Mouse (Mus musculus) cerebellum, adult (tissue): ENCODE measurements around the gene Rcbtb2.

ENCODE experiments used
- ATAC-seq: cut with Nextera tagmentation; 2 replicates; pipeline ENCODE4 v1.9.2; 2017; ENCODE audit warnings: mild to moderate bottlenecking, moderate library complexity, mixed read lengths; ENCODE audit not compliant: insufficient number of reproducible peaks, low FRiP score, low TSS enrichment

Gene Rcbtb2

DNA sequence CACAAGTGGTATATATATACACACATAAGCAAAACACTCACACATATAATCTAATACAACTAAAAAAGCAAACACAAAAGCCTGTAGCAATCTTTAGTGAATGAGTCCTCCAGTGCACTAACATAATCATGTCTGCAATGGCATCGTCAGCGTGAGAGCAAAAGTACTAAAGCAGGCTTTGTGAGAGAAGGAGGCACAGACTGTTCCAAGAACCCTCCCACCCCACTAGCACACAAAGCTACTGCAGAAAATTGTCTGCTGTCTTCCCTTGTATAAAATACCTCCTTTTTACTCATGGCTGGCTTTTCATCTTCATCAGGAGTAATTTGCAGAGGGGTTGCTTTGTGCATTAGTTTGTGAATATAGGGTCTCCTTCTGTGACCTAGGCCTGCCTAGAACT lies 129.4 kb downstream of the Rcbtb2 start:
- ATAC-seq, result no peak

DNA sequence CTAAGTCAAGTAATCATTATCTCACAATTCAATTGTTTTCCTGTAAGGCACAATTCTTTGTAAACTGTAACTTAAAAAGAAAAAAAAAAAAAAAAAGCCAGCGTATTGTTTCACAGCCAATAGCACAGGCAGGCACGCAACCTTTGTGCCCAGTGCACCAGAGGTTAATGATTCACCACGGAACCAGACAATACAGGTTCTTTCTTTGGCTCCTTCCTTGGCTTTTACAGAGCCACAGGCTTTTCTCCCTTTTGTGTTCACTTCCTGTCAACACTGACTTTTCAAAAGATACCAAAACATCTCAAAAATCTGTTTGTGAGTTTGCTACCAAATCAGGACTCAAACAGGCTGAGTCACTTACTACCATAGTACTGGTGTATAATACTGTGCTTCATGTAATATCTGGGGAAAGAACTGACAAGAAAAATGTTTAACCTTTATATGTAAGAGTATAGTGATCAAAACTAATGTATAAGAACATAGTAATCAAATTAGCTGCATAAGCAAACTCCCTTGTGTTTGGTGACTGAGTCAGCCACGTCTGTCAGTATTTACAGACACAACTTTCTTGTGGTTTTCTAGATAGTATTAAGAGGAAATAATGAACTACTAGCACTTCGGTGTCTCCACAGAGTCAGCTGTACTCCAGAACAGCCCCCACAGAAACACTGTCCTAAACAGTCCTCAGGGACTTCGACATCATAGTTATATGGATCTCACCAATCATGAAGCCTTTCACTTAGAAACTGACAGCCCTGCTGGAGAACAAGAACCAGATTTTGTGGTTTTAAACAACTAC lies 130.8 kb downstream of the Rcbtb2 start:
- no peak for ATAC-seq

DNA sequence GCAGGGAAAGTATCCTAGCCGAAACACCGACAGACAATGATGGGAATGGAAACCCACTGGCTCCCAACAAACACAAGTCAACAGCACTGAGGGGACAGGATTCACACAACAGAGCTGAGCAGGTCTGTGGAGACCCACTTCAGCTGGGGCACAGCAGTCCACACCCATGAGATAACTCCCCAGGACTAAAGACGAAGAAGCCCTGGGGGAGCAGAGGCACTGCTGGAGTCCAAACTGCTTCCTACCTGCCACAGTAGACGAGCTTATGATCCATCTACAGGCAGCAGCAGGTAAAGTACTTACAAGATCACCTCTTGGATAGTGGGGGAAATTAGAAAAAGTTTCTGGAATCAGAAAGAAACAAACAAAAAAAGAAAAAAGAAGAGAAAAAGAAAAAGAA lies 131.6 kb downstream of the Rcbtb2 start:
- no peak for ATAC-seq

DNA sequence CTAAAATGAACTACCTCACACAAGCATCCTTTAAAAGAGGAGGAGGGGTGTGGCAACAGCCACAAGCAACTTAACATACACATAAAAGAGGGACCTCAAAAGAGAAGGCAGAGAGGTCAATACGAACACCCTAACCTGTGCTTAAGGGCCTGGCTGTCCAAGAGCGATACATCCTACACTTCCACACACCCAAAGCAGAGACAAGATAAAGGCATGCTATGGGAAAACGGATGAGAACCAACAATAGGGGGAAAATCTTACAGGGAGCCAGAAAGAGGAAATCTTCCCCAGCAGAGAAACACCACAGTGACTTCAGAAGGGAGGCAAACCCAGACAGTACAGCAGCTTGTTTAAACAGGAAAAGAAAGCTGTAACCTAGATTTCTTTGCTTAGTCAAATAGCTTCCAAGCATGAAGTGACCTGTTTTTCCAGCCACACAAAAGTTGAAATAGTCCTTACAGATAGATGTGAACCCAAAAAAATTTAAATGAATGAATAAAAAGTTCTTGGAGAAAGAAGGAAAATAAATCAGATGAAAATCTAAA lies 132.7 kb downstream of the Rcbtb2 start:
- ATAC-seq, result no peak

DNA sequence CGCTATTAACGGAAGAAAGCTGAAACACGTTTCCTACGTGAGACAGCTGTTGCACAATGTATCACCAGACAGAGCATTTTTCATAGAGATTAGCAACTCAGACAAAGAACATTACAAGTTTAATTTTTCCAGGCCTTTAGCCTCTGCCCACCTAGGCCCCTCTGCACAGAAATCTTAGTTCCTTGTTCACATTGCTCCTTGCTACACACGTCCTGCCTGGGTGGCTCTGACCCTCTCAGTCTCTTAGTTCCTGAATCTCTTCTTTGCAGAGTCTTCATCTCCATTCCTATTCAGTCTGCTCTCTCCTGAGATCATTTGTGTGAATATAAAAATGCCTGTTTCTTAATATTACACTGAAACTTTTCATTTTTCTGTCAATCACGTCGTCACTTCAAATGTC lies 134.5 kb downstream of the Rcbtb2 start:
- ATAC-seq, result no peak
